Mouse (Mus musculus): ENCODE data around the gene Sema3e.

The Sema3e gene

DNA sequence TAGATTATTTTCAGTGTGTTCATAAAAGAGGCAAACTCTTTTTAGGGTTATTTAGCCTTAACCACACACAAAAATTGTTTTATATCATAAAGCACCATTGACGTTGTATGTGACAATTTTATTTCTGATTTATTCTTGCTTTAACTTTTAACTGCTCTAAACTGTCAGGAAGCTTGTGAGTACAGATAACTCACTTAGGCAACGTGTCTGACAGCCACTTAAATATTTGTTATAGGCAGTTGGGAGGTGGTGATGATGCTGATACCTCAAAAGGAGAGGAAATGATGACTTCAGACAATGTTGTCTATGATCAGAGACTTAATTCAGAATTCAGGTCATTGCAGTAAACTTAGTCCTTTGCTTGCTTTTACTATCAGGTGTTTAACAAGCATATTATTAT, 181.7 kb downstream of the Sema3e start:
- DNase-seq (ENCODE audit: low read depth, low spot score): no peak

DNA sequence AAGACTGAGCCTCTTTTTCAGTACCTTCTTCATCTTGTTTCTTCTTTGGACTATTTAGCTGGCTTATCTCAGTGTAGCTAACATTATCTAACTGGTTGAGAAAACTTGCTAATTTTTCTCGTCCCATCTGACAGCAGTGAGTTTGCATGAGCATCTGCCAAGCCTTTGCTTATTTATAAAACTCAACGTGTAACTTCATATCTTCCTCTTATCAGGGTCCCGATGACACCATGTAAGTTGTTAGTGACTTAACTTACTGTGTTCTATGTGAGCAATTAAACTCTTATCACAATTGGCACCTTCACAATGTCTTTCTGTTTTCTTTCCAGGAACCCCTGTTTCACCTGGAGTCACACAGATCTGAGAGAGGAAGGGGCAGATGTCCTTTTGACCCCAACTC, 184.9 kb downstream of the Sema3e start:
- DNase-seq (ENCODE audit: low read depth, low spot score): no peak

GRCm38 (mm10) chr5:14216211-14216610, 191.1 kb downstream of the Sema3e start:
- no peak for DNase-seq (ENCODE audit: low read depth, low spot score)

DNA sequence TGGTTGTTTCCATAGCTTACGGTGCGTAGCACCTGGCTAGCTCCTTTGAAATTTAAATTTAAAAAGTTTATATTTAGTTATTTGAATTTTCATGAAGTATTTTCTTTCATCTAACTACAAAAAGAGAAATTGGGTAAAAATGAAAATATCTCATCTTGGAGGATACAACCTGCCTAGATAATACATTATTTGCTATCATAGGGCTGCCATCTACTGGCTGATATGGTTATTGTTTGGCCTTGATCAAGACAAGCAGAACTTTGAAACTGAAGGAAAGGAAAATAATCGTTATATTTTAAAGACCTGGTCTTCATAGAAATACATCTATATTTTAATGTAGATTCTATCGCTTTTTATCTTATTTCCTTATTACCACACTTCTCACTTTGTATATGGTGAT, 193.6 kb downstream of the Sema3e start:
- peak; percentile 28 for DNase-seq (ENCODE audit: low read depth, low spot score)

DNA sequence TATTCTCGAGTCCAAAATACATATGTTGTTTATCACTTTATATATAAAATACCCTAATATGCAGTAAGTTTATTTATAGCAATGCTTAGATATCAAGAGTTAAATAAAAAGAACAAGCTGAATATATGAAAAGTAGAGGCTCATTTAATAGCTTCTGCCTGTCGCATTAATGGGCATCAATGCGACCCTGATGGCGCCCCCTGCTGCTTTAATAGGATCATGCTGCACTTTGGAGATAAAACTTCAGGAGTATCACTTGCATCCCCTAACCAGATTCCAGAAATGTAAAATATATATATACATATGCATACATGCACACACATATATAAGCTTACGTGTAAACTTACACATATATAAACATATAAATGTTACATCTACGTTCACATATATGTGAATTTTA, 199.4 kb downstream of the Sema3e start:
- DNase-seq (ENCODE audit: low read depth, low spot score): no peak

- DNase-seq (ENCODE audit: low read depth, low spot score): no peak
Measured at GRCm38 (mm10) chr5:14231027-14231426, 206.0 kb downstream of the Sema3e start.

DNA sequence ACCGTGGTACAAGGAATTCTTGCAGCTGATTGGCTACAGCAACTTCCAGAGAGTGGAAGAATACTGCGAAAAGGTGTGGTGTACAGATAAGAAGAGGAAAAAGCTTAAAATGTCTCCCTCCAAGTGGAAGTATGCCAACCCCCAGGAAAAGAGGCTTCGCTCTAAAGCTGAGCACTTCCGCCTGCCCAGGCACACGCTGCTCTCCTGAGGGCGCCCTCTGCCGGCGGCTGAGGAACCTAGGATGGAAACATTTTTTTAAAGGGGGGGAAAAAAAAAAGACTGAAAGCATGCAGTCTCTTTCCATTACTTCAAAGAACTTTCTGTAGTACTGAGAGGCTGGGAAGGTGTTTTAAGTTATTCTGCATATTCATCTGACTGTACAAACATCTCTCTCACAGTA, 227.5 kb downstream of the Sema3e start:
- DNase-seq (ENCODE audit: low read depth, low spot score): no peak

DNA sequence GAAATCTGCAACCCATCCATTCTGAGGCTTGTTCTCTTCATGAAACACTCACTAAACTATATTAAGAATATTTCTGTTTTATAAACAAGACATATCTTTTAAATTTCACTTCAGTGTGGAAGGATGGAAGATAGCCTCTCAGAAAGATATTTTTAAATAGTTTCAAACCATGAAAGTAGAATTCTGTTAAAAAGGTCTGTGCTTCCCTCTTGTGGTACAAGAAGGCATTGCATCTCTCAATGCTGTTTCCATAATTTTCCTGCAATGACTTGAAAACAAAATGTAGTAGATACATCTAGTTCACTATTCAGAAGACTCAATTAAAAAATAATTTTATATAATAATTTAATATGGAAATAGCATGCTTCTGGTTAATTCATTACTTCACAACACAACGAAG, 228.3 kb downstream of the Sema3e start:
- peak; percentile 22 for DNase-seq (ENCODE audit: low read depth, low spot score)

- DNase-seq (ENCODE audit: low read depth, low spot score): no peak
Measured at GRCm38 (mm10) chr5:14260156-14260555, 235.1 kb downstream of the Sema3e start.

DNA sequence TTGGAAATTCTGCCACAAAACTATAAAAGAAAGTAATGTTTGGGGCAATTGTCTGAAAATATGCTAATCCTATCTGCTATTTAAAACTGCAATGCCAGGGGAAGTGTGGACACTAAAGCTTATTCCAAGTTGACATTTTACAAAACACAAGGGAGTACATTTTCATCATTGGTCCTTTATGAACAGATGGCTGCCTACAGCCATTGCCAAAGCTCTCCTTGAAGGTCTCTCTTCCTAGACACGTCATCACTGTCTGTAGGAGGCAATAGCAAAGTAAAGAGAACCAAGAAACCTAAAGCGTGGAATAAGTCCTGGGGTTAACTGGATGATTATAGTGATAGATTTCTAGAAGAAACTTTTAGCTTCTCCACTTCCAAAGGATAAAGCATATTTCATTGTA, 242.3 kb downstream of the Sema3e start:
- DNase-seq (ENCODE audit: low read depth, low spot score): no peak
